Mouse (Mus musculus): ENCODE measurements around the gene Akr1c21.
A peak's percentile ranks its signal among the peaks of the same experiment; 100 is the strongest.
"Not testable (repeated sequence)": the region's sequence is repeated elsewhere in the genome, so short reads cannot be mapped to it uniquely, and the experiment has no call there.

Akr1c21 gene

GRCm38 (mm10) chr13:4573871-4574270, at the start of gene Akr1c21:
Akr1c21 (plus strand) TSS chr13:4574075.
- DNase-seq (ENCODE audit: low spot score in 2 of 2) = no peak

GRCm38 (mm10) chr13:4559143-4559542, 14.7 kb upstream of the Akr1c21 start:
- DNase-seq (ENCODE audit: low spot score in 2 of 2) = no peak

- no peak for DNase-seq (ENCODE audit: low spot score in 2 of 2)
These were observed 13.4 kb upstream of the Akr1c21 start for GRCm38 (mm10) chr13:4560500-4560899.

- no peak for DNase-seq (ENCODE audit: low spot score in 2 of 2)
These were observed 7.9 kb upstream of the Akr1c21 start for GRCm38 (mm10) chr13:4565996-4566395.

- no peak for DNase-seq (ENCODE audit: low spot score in 2 of 2)
These were observed 3.0 kb downstream of the Akr1c21 start for GRCm38 (mm10) chr13:4576921-4577320.

- not testable (repeated sequence) for DNase-seq (ENCODE audit: low spot score in 2 of 2)
These were observed 29.6 kb downstream of the Akr1c21 start for GRCm38 (mm10) chr13:4603431-4603830.

GRCm38 (mm10) chr13:4606821-4607220, 32.9 kb downstream of the Akr1c21 start:
- DNase-seq (ENCODE audit: low spot score in 2 of 2) = no peak

GRCm38 (mm10) chr13:4608530-4608929, 34.7 kb downstream of the Akr1c21 start:
- DNase-seq (ENCODE audit: low spot score in 2 of 2) = no peak

- DNase-seq (ENCODE audit: low spot score in 2 of 2) = peak; percentile 29 to 62
These were observed 35.1 kb downstream of the Akr1c21 start, which contains the start of gene Akr1e1 for GRCm38 (mm10) chr13:4608961-4609409. Akr1e1 (minus strand) TSS chr13:4609174.

- DNase-seq (ENCODE audit: low spot score in 2 of 2) = no peak
These were observed 37.0 kb downstream of the Akr1c21 start for GRCm38 (mm10) chr13:4610902-4611301.

Measured in spleen, postnatal 10 days (tissue).